Mouse (Mus musculus) 3T3-L1 (cell line): ENCODE measurements around the gene Birc2.
A peak's percentile ranks its signal among the peaks of the same experiment; 100 is the strongest.

Source experiments
- DNase-seq: peaks from one replicate; pipeline ENCODE4 v3.0.0-alpha.2; 2015; ENCODE audit warnings: low read depth, low spot score

The Birc2 gene

DNA sequence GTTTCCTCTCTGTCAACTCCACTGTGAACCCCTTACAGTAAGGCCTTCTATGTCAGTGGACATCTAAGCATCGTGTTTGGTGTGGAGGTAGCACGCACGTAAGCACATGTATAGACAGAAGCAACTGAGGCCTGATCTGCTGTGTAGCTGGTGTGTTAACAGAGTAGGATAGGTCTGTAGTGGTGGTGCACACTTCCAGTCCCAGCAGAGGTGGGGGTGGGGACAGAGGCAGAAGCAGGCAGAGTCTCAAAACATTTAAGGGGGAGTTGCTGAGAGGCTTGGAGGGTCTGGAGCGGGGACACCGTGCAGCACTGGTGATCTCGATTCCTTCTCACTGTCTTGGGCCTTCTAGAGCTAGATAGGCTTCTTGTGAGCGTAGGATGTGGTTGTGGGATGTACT lies 50.8 kb downstream of the Birc2 start:
- DNase-seq, result no peak

DNA sequence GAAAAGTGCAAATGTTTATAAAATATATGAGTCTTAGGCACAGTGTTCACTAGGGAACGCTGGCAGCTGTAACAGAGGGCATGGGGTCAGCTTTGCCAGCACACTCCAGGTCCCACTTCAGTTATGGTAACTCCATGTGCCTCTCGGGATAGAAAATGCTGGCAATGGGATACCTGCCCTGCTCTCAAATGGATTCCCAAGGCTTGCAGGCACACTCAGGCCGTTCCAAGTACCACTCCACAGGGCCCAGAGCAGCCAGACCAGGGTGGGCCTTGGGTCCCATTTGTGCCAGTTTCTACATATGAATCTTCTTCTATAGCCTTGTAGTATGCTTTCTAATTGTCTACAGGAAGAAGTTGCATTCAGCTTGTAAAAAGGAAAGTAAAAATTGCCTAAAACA lies 51.5 kb downstream of the Birc2 start:
- DNase-seq, result no peak

DNA sequence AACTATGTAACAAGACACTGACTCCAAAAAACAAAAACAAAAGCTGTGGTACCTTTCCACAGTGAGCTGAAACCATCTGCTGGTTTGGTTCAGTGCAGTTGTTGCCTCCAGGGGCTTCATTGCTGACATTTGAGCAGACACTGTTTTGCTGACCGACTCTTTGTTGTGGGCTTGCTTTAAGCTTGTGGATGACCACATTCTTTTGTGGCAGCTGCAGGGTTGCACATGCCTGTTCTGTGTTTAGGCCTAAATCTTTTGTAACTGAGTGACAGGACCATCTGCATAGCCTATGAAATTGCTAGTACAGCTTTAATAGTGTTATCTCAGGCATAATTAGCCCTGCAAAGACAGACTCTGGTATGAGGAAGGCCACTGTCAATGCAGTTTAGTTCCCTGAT lies 52.2 kb downstream of the Birc2 start:
- peak; percentile 48 for DNase-seq

GRCm38 (mm10) chr9:7783823-7784614 lies 52.8 kb downstream of the Birc2 start:
- no peak for DNase-seq

DNA sequence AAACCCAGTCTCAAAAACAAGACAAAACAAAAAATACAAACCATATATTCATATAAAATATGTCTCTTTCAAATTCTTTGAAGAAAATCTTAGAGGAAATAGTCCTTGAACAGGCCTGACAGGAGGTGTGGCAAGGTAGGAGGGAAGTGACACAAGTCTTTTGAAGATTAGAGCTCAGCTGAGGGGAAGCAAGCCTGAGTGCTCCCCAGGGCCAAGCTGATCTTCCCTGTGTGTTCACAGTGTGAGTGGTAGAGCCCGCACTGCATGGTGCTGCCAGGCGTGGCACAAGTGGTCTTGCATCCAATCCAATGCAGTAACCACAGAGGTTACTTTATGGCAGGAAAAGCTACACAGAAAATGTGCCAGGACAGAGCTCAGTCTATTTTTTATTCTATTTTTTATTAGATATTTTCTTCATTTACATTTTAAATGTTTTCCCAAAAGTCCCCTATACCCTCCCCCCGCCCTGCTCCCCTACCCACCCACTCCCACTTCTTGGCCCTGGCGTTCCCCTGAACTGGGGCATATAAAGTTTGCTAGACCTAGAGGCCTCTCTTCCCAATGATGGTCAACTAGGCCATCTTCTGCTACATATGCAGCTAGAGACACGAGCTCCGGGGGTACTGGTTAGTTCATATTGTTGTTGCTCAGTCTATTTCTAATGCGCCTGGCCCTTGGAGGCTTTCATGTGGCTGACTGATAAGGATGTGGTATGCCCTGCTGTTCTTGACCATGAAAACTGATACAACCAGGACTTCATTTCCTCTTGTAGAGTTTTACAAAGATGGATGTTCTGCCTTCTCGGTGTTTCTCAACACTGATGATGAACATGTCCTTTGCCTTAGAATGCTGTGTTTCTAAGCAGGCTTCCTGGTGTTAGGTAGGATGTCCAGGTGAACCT lies 56.4 kb downstream of the Birc2 start:
- DNase-seq, result no peak

DNA sequence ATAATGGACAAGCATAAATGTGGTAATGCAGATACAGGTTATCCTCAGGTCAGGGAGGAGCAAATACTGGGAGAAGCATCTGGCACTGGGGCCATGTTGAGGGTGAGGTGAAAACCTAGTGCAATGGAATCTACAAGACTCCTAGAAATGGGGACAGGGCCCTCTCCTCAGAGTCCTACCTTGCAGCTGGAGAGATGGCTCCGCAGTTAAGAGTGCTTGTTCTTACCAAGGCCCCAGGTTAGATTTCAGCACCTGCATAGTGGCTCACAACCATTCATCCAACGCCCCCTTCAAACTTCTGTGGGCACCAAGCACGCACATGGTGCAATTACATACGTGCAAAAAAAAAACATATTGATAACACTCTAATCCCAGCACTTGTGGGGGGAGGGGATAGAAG lies 57.1 kb downstream of the Birc2 start:
- DNase-seq, result no peak

DNA sequence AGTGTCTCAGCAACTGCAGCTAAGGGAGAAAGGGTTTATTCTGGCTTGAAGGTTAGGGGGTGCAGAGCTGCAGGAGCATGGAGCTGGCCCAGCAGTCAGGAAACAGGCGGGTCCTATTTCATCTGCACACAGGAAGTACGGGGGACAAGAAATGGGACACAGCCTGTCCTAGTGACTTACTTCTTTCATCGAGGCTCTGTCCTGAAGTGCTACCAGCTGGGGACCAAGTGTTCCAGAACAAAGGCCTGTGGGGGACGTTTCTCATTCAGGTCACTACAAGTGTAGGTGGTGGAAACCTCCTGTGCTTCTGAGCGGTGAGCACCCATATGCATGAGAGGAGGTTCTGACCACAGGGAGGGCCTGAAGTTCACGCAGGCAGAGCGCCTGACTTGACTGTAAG lies 58.1 kb downstream of the Birc2 start:
- DNase-seq, result no peak

DNA sequence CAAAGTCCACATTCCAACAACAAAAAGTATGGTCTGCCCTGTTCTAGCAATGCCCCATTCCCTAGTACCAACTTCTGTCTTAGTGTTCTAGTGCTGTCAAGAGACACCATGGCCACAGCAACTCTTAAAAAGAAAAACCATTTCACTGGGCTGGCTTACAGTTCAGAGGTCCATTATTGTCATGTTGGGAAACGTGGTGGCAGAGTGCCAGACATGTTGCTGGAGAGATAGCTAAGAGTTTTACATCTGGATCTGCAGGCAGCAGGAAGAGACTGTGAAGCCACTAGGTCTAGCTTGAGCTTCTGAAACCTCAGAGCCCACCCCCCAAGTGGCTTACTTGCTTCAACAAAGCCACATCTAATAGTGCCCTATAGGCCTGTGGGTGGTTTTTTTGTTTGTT lies 59.2 kb downstream of the Birc2 start:
- DNase-seq, result peak; percentile 32

DNA sequence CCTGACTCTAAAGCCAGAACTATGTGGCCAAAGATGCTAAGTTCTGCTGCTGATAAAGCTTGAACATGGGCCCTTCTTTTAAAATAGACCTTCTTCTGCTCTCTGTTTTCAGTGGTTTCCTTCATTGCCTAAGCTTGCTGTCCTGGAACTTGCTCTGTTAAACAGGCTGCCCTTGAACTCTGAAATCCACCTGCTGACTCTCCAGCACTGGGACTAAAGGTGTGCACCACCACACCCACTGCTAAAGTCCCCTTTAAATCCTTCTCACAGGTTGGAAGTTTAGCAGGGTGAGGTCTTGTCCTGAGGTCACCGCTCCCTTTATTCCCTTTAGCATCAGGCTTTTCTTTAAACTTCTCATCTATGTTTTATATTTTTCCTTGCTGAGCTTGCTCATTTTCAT lies 59.9 kb downstream of the Birc2 start:
- DNase-seq, result no peak

DNA sequence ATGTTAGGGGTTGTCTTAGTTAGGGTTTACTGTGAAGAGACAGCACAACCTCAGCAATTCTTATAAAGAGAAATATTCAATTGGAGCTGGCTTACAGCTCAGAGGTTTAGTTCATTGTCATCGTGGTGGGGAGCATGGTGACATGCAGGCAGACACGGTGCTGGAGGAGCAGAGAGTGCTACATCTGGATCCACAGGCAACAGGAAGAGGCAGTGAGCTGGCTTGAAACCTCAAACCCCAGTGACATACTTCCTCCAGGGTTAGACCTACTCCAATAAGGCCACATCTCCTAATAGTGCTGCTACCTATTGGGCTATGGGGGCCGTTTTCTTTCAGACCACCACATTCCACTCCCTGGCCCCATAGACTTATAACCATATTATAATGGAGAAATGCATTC lies 60.9 kb downstream of the Birc2 start:
- DNase-seq, result no peak

DNA sequence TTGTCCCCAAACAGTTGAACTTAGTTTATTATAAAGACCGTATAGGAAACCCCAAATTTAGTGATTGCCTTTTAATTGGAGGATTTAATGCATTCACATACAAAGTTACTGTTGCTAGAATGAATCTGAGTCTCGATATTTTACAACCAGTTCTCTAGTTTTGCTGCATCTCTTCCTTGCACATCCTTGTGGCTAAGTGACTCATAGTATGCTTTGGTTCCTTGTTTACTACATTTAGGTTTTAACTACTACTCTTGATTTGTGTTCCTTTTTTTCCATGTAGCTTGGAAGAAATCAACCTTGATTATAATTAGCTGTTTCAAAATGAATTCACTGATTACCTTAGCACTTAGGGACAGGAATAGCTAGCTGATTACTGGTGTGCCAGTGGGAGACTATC lies 61.9 kb downstream of the Birc2 start:
- DNase-seq, result no peak

DNA sequence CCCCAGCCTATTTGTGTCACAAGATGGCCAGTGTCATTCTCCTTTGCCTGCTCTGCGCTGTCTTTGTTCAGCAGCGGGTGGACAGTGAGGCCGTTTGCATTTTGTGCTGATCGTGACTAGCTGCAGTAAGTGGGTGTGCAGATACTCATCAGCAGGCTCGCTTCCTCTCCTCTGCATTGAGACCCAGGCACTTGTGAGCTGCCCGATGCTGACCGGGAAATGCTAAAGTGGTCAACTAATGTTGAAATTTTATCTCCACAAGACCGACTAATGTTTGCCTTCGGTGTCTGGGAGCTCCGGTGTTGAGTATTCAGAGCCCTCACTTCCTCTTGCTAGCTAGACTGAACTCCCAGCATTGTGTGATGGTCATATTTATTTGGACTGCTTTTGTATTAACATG lies 62.3 kb downstream of the Birc2 start:
- no peak for DNase-seq

GRCm38 (mm10) chr9:7773686-7774085 lies 63.2 kb downstream of the Birc2 start:
- no peak for DNase-seq

DNA sequence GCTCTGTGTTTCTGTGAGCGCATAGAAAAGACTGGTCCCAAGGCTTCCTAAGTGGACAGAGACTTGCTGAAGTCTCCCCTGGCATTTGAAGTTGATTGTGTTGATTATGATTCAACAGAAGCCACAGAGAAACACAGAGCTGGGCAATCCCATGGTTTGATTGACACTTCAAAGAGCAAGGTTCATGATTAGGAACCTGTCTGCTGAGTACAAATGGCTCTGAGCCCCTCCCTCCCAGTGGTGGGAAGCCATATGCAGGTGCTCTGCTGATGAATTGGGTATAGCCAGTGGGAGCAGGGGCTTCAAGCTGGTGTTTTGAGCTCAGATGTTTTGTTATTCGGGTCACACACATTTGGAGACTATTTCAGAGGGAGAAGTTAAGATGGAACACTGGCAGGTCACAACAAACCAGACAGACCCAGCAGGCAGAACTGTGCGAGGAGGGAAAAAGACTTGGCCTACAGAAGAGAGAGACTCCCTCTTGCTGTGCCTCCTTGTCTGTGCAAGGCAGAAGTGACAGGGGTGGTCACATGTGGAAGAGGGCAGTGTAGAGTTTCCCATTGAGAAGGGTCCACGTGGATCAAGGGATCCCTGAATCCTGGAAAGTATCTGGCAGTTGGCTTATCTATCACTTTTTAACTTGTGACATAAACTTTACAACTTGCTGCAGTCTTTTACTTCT lies 64.0 kb downstream of the Birc2 start:
- DNase-seq, result no peak

DNA sequence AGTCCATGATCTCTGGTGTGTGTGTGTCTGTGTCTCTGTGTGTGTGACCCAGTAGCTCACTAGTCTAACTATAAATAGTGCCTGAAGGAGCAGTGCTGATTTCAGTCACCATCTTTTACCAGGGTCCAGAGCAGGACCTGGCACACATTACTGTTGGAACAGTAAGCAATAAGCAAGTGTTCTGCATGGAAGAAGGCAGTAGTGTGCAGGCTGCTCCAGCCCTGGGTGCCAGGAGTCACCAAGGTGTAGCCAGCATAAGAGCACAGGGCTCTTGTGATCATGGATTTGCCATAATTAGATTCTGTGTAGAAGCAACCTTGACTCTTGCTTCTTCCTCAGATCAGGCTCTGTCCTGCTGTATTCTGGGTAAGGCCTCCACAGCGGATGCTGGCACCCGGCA lies 64.5 kb downstream of the Birc2 start:
- DNase-seq, result no peak

GRCm38 (mm10) chr9:7769491-7769890 lies 67.4 kb downstream of the Birc2 start:
- DNase-seq, result no peak

GRCm38 (mm10) chr9:7769081-7769480 lies 67.8 kb downstream of the Birc2 start:
- no peak for DNase-seq
